Mouse (Mus musculus) cerebellum, postnatal 14 days (tissue): ENCODE data around the gene Reep3.

Experiments used
- DNase-seq, 2 experiments: peaks; one replicate each; pipeline ENCODE4 v3.0.0; 2021; ENCODE audit warnings: mixed read lengths in 2 of 2

Gene Reep3

GRCm38 (mm10) chr10:67049621-67050020 lies 47.1 kb downstream of the Reep3 start:
- no peak for DNase-seq

- no peak for DNase-seq
Observed at GRCm38 (mm10) chr10:67048871-67049615, 47.7 kb downstream of the Reep3 start.

GRCm38 (mm10) chr10:67047712-67048645 lies 48.8 kb downstream of the Reep3 start:
- DNase-seq, result peak in 1 of 2 experiments; percentile 39

GRCm38 (mm10) chr10:67045192-67045899 lies 51.4 kb downstream of the Reep3 start:
- no peak for DNase-seq

GRCm38 (mm10) chr10:67044346-67044745 lies 52.4 kb downstream of the Reep3 start:
- DNase-seq, result peak in 1 of 2 experiments; percentile 62

- no peak for DNase-seq
Observed at GRCm38 (mm10) chr10:67043236-67043635, 53.5 kb downstream of the Reep3 start.

- no peak for DNase-seq
Observed at GRCm38 (mm10) chr10:67040410-67040809, 56.3 kb downstream of the Reep3 start.

- no peak for DNase-seq
Observed at GRCm38 (mm10) chr10:67039001-67039400, 57.7 kb downstream of the Reep3 start.

- peak in 1 of 2 experiments; percentile 3 for DNase-seq
Observed at GRCm38 (mm10) chr10:67036542-67036941, 60.2 kb downstream of the Reep3 start.

GRCm38 (mm10) chr10:67036141-67036540 lies 60.6 kb downstream of the Reep3 start:
- DNase-seq, result peak in 1 of 2 experiments; percentile 1

- no peak for DNase-seq
Observed at GRCm38 (mm10) chr10:67031186-67031585, 65.6 kb downstream of the Reep3 start.

- no peak for DNase-seq
Observed at GRCm38 (mm10) chr10:67029297-67029696, 67.4 kb downstream of the Reep3 start.

- DNase-seq, result no peak
Observed at GRCm38 (mm10) chr10:67026375-67026774, 70.4 kb downstream of the Reep3 start.

GRCm38 (mm10) chr10:67025573-67026236 lies 71.0 kb downstream of the Reep3 start:
- peak; percentile 88 to 94 for DNase-seq

GRCm38 (mm10) chr10:67024391-67024790 lies 72.4 kb downstream of the Reep3 start:
- peak; percentile 73 to 85 for DNase-seq

- no peak for DNase-seq
Observed at GRCm38 (mm10) chr10:67023092-67023491, 73.7 kb downstream of the Reep3 start.

- DNase-seq, result no peak
Observed at GRCm38 (mm10) chr10:67021494-67021893, 75.3 kb downstream of the Reep3 start.

- peak in 1 of 2 experiments; percentile 48 for DNase-seq
Observed at GRCm38 (mm10) chr10:67018875-67019274, 77.9 kb downstream of the Reep3 start.

GRCm38 (mm10) chr10:67017891-67018290 lies 78.9 kb downstream of the Reep3 start:
- no peak for DNase-seq

GRCm38 (mm10) chr10:67017315-67017714 lies 79.4 kb downstream of the Reep3 start:
- no peak for DNase-seq

- no peak for DNase-seq
Observed at GRCm38 (mm10) chr10:67016615-67017278, 80.0 kb downstream of the Reep3 start.

GRCm38 (mm10) chr10:67014746-67015145 lies 82.0 kb downstream of the Reep3 start:
- no peak for DNase-seq
